Mouse (Mus musculus): ENCODE measurements at regions not wholly inside any gene's neighbourhood (a gene's known extent, or its start where the extent isn't known, plus 50 kb on each side); places are given as distances from the start of the nearest gene placed in this dataset.

DNA sequence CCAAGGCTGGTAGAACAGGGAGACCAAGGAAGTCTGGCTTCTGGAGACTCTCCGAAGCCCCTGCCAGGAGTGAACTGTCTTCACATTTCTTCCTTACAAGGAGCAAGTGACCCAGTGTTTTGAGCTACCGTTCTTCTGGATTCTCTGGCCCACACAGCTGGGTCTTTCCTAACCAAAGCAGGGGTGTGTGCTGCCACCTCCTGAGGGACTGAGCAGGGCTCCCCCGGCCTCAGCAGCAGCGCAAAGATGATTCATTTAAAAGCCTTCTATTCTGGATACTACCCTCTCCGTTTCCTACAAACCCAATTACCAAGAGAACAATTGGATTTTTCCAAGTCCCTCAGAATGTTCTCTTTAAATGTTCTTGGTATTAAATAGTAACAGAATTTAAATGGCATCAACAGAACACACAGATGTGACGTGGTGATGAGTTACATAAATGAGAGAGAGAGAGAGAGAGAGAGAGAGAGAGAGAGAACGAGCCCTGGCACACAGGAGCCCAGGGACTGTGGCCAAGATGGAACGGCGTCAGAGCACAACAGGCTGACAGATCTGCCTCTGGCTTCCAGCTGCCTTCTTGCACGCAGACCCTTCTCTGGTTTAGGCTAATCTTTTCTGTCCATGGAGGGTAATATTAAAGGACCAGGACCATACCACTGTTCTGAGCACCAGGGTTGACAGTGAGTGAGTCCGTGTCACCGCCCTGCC is 191.6 kb downstream of the Agtpbp1 start:
- Histone ChIP-seq H3K27me3 (no peaks in the 10 kb centered on the region), H3K4me1 (no peaks in the 10 kb centered on the region), H3K27ac (no peak overlapping the region), H3K9ac (no peak overlapping the region), H3K4me3 (no peak overlapping the region), H3K4me2 (no peak overlapping the region), H3K9me3 (no peaks in the 10 kb centered on the region), H3K36me3 (no peaks in the 10 kb centered on the region)
- ATAC-seq (ENCODE audit: insufficient number of reproducible peaks, insufficient read depth, low FRiP score, low TSS enrichment, low read depth) = no peak
- 73% methylated on average over 12 of the region's 12 CpGs for WGBS

DNA sequence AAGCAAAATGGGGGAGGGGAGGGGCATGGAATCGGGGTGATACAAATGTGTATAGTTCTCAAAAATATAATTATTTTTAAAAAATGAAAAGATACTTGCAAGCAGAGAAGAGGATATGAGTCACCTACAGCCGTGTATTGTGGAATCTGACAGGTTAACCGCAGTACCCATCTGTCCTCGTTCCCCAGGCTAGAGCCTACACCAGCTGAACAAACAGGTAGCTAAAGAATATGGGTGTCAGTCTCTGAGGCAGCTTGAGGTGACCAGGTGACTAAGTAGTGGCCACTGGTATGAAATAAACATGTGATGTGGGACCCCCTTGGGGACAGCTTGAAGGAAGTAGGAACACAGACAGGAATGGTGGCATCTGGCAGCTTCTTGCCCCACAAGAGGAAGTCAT is 192.2 kb downstream of the Agtpbp1 start:
- ATAC-seq (ENCODE audit: insufficient number of reproducible peaks, insufficient read depth, low FRiP score, low TSS enrichment, low read depth) = no peak
- Histone ChIP-seq H3K27me3 (no peaks in the 10 kb centered on the region), H3K27ac (no peak overlapping the region), H3K36me3 (no peaks in the 10 kb centered on the region), H3K9ac (no peak overlapping the region), H3K4me3 (no peak overlapping the region), H3K4me2 (no peak overlapping the region), H3K4me1 (no peaks in the 10 kb centered on the region), H3K9me3 (no peaks in the 10 kb centered on the region)
- WGBS = 79% methylated on average over 4 of the region's 4 CpGs

- H3K4me3 ChIP-seq = no peak overlapping the region
- H3K36me3 ChIP-seq = no peaks in the 10 kb centered on the region
- no peaks in the 10 kb centered on the region for H3K27me3 ChIP-seq
- H3K27ac ChIP-seq = no peak overlapping the region
- no peaks in the 10 kb centered on the region for H3K9me3 ChIP-seq
- no peak overlapping the region for H3K4me2 ChIP-seq
- H3K4me1 ChIP-seq = no peaks in the 10 kb centered on the region
- H3K9ac ChIP-seq = no peak overlapping the region
- 82% methylated on average over 14 of the region's 14 CpGs for WGBS
- no peak for ATAC-seq (ENCODE audit: insufficient number of reproducible peaks, insufficient read depth, low FRiP score, low TSS enrichment, low read depth)
Measured at GRCm38 (mm10) chr13:59387627-59388325, 197.3 kb downstream of the Agtpbp1 start.

DNA sequence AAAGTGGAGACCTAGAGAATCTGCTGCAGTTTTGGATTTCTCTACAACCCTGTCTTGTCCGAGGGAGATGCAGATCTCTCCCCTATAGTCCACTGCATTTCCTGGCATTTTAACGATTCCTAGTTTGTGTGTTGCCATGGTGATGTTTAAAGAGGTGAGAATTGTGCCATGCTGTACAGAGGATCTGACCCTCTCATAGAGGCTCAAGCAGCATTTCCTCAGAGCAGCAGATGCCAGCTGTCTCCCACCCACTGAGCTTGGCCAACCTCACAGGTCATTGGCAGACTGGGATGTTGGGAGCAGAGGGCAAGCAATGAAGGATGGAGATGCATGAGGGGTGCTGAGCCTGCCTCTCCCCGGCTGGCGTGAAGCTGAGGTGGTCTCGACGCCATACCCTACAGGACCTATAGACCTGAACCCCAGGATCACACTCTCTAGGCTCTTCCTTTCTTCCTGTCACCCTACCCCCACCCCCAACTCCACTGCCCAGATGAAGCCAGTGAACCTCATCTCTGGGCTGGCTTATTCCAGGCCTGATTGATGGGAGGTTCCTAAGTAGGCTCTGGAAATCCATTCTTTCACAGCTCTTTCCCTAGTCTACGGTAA is 198.0 kb downstream of the Agtpbp1 start:
- H3K4me2 ChIP-seq = no peak overlapping the region
- H3K9ac ChIP-seq = no peak overlapping the region
- no peak for ATAC-seq (ENCODE audit: insufficient number of reproducible peaks, insufficient read depth, low FRiP score, low TSS enrichment, low read depth)
- WGBS = 86% methylated on average over 7 of the region's 7 CpGs
- H3K9me3 ChIP-seq = no peaks in the 10 kb centered on the region
- H3K27me3 ChIP-seq = no peaks in the 10 kb centered on the region
- H3K4me1 ChIP-seq = no peaks in the 10 kb centered on the region
- H3K36me3 ChIP-seq = no peaks in the 10 kb centered on the region
- no peak overlapping the region for H3K27ac ChIP-seq
- H3K4me3 ChIP-seq = no peak overlapping the region

GRCm38 (mm10) chr13:59385824-59386223 is 199.2 kb downstream of the Agtpbp1 start:
- WGBS = 75% methylated on average over 6 of the region's 6 CpGs
- no peaks in the 10 kb centered on the region for H3K36me3 ChIP-seq
- no peak for ATAC-seq (ENCODE audit: insufficient number of reproducible peaks, insufficient read depth, low FRiP score, low TSS enrichment, low read depth)

GRCm38 (mm10) chr13:59370141-59370816 is 214.7 kb downstream of the Agtpbp1 start:
- H3K27ac ChIP-seq = no peak overlapping the region
- H3K36me3 ChIP-seq = no peaks in the 10 kb centered on the region
- no peaks in the 10 kb centered on the region for H3K27me3 ChIP-seq
- H3K4me1 ChIP-seq = peaks cover 3% of the 10 kb centered on the region; the same call in 1 of the 2 replicates
- H3K4me3 ChIP-seq = no peak overlapping the region
- no peak overlapping the region for H3K4me2 ChIP-seq
- 75% methylated on average over 12 of the region's 12 CpGs for WGBS
- no peak overlapping the region for H3K9ac ChIP-seq
- no peak for ATAC-seq (ENCODE audit: insufficient number of reproducible peaks, insufficient read depth, low FRiP score, low TSS enrichment, low read depth)
- no peaks in the 10 kb centered on the region for H3K9me3 ChIP-seq

More at GRCm38 (mm10) chr13:59385824-59386223, 199.2 kb downstream of the Agtpbp1 start:
- Histone ChIP-seq H3K27me3 (no peaks in the 10 kb centered on the region), H3K4me3 (no peak overlapping the region), H3K27ac (no peak overlapping the region), H3K4me1 (no peaks in the 10 kb centered on the region), H3K9me3 (no peaks in the 10 kb centered on the region), H3K9ac (no peak overlapping the region), H3K4me2 (no peak overlapping the region)

DNA sequence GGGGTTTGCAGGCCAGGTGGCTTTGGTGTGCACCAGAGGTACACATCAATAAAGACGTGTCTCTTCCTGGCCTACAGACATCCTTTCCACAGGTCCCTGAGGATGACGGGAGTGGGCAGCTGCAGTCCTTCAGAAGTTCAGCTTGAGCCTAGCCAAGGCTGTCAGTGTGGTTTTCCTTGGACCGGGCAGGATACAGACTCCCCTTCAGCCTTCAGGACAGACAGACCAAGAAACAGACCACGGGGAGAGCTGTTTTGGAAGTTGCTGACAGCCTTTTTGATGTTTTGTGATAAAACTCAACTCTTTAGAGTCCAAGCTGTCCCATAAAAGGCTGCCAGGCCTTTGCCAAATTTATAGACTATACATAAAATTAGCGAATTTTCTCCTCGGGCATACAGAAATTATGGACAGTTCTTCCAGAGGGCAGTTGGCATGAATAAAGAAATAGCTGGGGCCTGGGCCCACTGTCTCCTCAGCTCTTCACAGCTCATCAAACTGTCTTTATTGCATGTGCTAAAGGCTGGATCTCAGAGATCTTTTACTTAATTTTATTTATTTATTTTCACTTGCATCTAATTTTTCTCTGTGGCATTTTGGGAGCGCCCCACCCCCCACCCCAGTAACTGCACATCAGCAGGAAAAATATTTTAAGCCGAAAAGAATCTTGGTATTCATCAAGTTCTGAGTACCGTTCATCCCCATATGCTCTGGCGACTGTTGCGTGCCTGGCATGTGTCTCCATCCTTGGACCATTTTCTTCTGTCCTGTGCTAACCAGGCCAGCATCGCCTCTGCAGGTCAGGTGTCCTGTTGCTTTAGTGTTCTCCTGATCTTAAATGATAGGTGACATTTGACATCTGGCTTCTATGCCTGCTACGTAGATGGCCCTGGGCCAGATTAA is 216.2 kb downstream of the Agtpbp1 start:
- no peak overlapping the region for H3K4me3 ChIP-seq
- no peaks in the 10 kb centered on the region; the same call in 1 of the 2 replicates for H3K27me3 ChIP-seq
- no peak overlapping the region for H3K27ac ChIP-seq
- H3K9ac ChIP-seq = no peak overlapping the region
- no peaks in the 10 kb centered on the region for H3K9me3 ChIP-seq
- H3K36me3 ChIP-seq = no peaks in the 10 kb centered on the region
- H3K4me2 ChIP-seq = no peak overlapping the region
- H3K4me1 ChIP-seq = peaks cover 3% of the 10 kb centered on the region; the same call in 1 of the 2 replicates
- ATAC-seq (ENCODE audit: insufficient number of reproducible peaks, insufficient read depth, low FRiP score, low TSS enrichment, low read depth) = no peak
- 64% methylated on average over 13 of the region's 13 CpGs for WGBS

DNA sequence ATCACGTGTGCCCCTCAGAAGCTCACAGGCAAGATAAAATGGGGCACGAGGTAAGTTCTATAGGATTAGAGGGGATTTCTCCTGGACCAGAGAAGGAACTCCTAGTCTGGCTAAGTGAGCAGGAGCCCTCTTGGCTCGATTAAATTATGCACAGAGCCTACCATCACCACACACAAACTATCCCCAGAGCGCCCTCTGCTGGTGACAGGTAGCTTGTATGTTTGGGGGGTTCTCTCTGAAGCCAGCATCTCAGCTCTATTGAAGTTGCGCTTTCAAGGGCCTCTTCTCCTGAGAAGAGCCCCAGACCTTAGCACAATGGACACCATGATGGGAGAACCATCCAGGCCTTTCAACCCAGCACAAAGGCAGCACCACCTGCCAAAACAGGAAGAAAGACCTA is 219.6 kb downstream of the Agtpbp1 start:
- no peak for ATAC-seq (ENCODE audit: insufficient number of reproducible peaks, insufficient read depth, low FRiP score, low TSS enrichment, low read depth)
- no peaks in the 10 kb centered on the region; the same call in 1 of the 2 replicates for H3K27me3 ChIP-seq
- H3K4me3 ChIP-seq = no peak overlapping the region
- H3K9ac ChIP-seq = no peak overlapping the region
- H3K9me3 ChIP-seq = no peaks in the 10 kb centered on the region
- H3K4me2 ChIP-seq = no peak overlapping the region
- H3K36me3 ChIP-seq = no peaks in the 10 kb centered on the region
- 43% methylated on average over 5 of the region's 5 CpGs for WGBS
- H3K4me1 ChIP-seq = peaks cover 3% of the 10 kb centered on the region; the same call in 1 of the 2 replicates
- H3K27ac ChIP-seq = no peak overlapping the region

DNA sequence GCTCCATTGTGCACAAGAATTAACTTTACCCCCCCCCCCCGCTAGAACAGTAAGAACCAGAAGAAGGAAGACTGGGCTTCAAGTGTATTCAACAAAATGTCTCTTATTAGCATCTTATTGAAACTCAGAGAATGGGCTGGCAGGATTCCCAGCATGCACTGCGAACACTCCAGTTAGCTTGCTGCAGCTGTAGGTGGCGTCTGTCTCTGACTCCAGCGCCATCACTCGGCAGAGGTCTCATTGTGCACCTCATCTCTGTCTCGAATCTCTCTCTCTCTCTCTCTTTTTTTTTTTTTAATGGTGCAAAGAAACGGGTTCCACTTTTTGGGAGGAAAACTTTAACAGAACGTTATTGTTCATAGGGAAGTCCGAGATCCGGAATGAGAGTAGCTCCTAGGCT is 221.6 kb downstream of the Agtpbp1 start:
- no peak overlapping the region for H3K4me3 ChIP-seq
- H3K9me3 ChIP-seq = no peaks in the 10 kb centered on the region
- no peaks in the 10 kb centered on the region; the same call in 1 of the 2 replicates for H3K27me3 ChIP-seq
- 78% methylated on average over 10 of the region's 10 CpGs for WGBS
- H3K36me3 ChIP-seq = no peaks in the 10 kb centered on the region
- peaks cover 3% of the 10 kb centered on the region; the same call in 1 of the 2 replicates for H3K4me1 ChIP-seq
- ATAC-seq (ENCODE audit: insufficient number of reproducible peaks, insufficient read depth, low FRiP score, low TSS enrichment, low read depth) = no peak
- H3K4me2 ChIP-seq = no peak overlapping the region
- no peak overlapping the region for H3K9ac ChIP-seq
- H3K27ac ChIP-seq = no peak overlapping the region

GRCm38 (mm10) chr13:59361323-59361722 is 223.7 kb downstream of the Agtpbp1 start:
- WGBS = 90% methylated on average over 7 of the region's 7 CpGs
- Histone ChIP-seq H3K36me3 (no peaks in the 10 kb centered on the region), H3K4me3 (no peak overlapping the region), H3K27ac (no peak overlapping the region), H3K9me3 (no peaks in the 10 kb centered on the region), H3K4me2 (no peak overlapping the region), H3K9ac (no peak overlapping the region), H3K4me1 (peaks cover 3% of the 10 kb centered on the region), H3K27me3 (no peaks in the 10 kb centered on the region; the same call in 1 of the 2 replicates)
- no peak for ATAC-seq (ENCODE audit: insufficient number of reproducible peaks, insufficient read depth, low FRiP score, low TSS enrichment, low read depth)

DNA sequence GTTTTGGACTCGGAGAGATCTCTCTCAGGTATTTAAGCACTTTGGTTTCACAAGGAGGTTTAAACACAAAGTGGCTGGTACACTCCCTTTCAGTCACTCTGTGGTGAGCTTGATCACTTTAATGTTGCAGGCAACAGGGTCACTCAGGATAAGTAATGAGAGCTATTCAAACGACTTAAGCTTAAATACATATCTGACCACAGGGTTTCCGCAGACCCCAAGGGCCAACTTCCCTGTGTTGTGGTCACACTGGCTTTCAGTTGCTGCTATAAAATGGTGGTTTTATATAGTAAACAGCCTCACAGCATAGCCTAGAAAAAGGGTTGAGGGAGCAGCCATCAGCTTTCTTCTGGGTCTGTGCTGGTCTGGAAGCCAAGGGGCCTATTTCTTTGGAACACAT is 225.0 kb downstream of the Agtpbp1 start:
- WGBS = 69% methylated on average over 3 of the region's 3 CpGs
- no peaks in the 10 kb centered on the region for H3K9me3 ChIP-seq
- H3K4me2 ChIP-seq = no peak overlapping the region

More for the DNA sequence above, 225.0 kb downstream of the Agtpbp1 start:
- Histone ChIP-seq H3K27ac (no peak overlapping the region), H3K4me1 (peaks cover 3% of the 10 kb centered on the region), H3K36me3 (no peaks in the 10 kb centered on the region), H3K9ac (no peak overlapping the region), H3K4me3 (no peak overlapping the region), H3K27me3 (no peaks in the 10 kb centered on the region; the same call in 1 of the 2 replicates)
- no peak for ATAC-seq (ENCODE audit: insufficient number of reproducible peaks, insufficient read depth, low FRiP score, low TSS enrichment, low read depth)

Measured in embryonic facial prominence, embryonic 13.5 days (tissue).